Mouse (Mus musculus): ENCODE data around the gene Aldh9a1. TPM values are rescaled to one million over a fixed set of nuclear protein-coding genes. Genes with fewer than 3 reads are reported as not detected.

Aldh9a1 gene
- polyA plus RNA-seq, 1 experiment, result 73.4 TPM

DNA sequence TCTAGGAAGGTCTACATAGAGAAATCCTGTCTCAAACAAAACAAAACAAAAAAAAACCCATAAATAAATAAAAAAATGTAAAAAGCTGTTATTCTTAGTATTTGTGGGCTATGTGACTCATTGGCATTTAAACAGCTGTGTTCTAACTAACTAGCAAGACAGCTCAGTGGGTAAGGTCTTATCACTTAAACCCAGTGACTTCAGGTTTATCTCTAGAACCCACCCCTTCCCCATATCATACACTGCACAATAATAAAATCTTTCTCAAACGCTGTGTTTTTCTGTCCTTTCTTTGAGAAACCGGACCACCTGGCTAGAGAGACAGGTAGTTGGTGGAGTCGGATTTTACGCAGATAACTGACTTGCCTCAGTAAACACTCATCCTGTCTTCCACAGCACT, 18.2 kb downstream of the Aldh9a1 start:
- Histone ChIP-seq H3K9me3 (replicated peaks; ENCODE audit: control insufficient read depth, insufficient read depth, low read length, poor library complexity, severe bottlenecking) (no peaks in the 10 kb centered on the region), H3K27me3 (ENCODE audit: control insufficient read depth, insufficient read depth, low read length, poor library complexity, severe bottlenecking) (no peaks in the 10 kb centered on the region), H3K36me3 (ENCODE audit: control insufficient read depth, insufficient read depth, low read length, poor library complexity, severe bottlenecking) (peaks cover 22% of the 10 kb centered on the region), H3K9ac (ENCODE audit: low read depth, poor library complexity, severe bottlenecking) (no peak overlapping the region), H3K4me1 (ENCODE audit: control insufficient read depth, insufficient read depth, low read length) (no peaks in the 10 kb centered on the region), H3K27ac (ENCODE audit: insufficient read depth, low read length) (no peak overlapping the region), H3K4me3 (ENCODE audit: low read depth, low read length) (no peak overlapping the region)
- TF ChIP-seq CTCF (IDR thresholded peaks at IDR 0.05; ENCODE audit: low read depth, low read length) (no peak), POLR2A (IDR thresholded peaks at IDR 0.05; ENCODE audit: insufficient read depth, low read length) (no peak), EP300 (IDR thresholded peaks at IDR 0.05; ENCODE audit: insufficient read depth, low read depth, low read length) (no peak)

DNA sequence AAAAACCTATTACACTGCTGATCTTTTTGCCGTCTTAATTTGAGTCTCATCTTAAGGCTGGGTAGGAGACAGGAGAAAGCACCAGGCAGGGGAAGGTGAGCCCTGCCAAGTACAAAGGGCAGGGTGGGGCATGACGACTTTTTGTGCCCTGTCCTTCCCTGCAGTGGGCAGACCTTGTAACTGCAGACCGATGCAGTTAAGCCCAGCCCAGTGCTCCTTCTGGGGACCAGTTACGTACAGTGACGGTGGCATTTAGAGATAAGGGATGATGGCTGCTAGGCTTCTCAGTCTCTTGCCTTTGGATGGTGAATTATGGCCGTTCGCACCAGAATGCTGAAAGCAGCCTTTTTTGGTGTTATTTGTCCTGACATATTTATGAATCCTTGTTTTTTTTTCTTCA, 18.7 kb downstream of the Aldh9a1 start:
- TF ChIP-seq POLR2A (IDR thresholded peaks at IDR 0.05; ENCODE audit: insufficient read depth, low read length) (no peak), CTCF (IDR thresholded peaks at IDR 0.05; ENCODE audit: low read depth, low read length) (no peak), EP300 (IDR thresholded peaks at IDR 0.05; ENCODE audit: insufficient read depth, low read depth, low read length) (no peak)
- no peak overlapping the region for H3K9ac ChIP-seq (ENCODE audit: low read depth, poor library complexity, severe bottlenecking)
- peaks cover 18% of the 10 kb centered on the region for H3K36me3 ChIP-seq (ENCODE audit: control insufficient read depth, insufficient read depth, low read length, poor library complexity, severe bottlenecking)
- H3K27me3 ChIP-seq (ENCODE audit: control insufficient read depth, insufficient read depth, low read length, poor library complexity, severe bottlenecking), result no peaks in the 10 kb centered on the region
- no peaks in the 10 kb centered on the region for H3K9me3 ChIP-seq (replicated peaks; ENCODE audit: control insufficient read depth, insufficient read depth, low read length, poor library complexity, severe bottlenecking)
- H3K27ac ChIP-seq (ENCODE audit: insufficient read depth, low read length), result no peak overlapping the region
- H3K4me3 ChIP-seq (ENCODE audit: low read depth, low read length), result no peak overlapping the region
- H3K4me1 ChIP-seq (ENCODE audit: control insufficient read depth, insufficient read depth, low read length), result no peaks in the 10 kb centered on the region

DNA sequence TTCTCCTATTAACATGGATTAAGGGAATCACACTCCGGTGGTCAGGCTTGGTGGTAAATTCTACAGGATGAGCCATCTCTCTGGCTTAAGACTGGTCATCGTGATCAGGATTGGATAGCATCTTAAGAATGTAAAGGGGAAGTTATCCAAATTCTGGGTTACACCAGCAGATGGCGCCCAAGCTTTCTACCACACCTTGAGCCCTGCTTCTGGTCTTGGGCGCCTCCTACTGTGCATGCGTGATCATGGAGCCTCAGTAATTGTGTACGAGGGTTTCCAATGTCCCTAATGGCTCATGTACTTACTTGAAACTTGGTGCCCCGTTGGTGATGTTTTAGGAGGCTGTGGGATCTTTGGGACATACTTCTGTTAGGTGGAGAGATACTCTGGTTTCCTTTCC, 20.1 kb downstream of the Aldh9a1 start:
- no peaks in the 10 kb centered on the region for H3K27me3 ChIP-seq (ENCODE audit: control insufficient read depth, insufficient read depth, low read length, poor library complexity, severe bottlenecking)
- TF ChIP-seq CTCF (IDR thresholded peaks at IDR 0.05; ENCODE audit: low read depth, low read length) (peak; percentile 100), POLR2A (IDR thresholded peaks at IDR 0.05; ENCODE audit: insufficient read depth, low read length) (no peak), EP300 (IDR thresholded peaks at IDR 0.05; ENCODE audit: insufficient read depth, low read depth, low read length) (no peak)
- no peak overlapping the region for H3K9ac ChIP-seq (ENCODE audit: low read depth, poor library complexity, severe bottlenecking)
- H3K9me3 ChIP-seq (replicated peaks; ENCODE audit: control insufficient read depth, insufficient read depth, low read length, poor library complexity, severe bottlenecking), result no peaks in the 10 kb centered on the region
- no peaks in the 10 kb centered on the region for H3K4me1 ChIP-seq (ENCODE audit: control insufficient read depth, insufficient read depth, low read length)
- H3K27ac ChIP-seq (ENCODE audit: insufficient read depth, low read length), result no peak overlapping the region
- no peak overlapping the region for H3K4me3 ChIP-seq (ENCODE audit: low read depth, low read length)
- peaks cover 13% of the 10 kb centered on the region for H3K36me3 ChIP-seq (ENCODE audit: control insufficient read depth, insufficient read depth, low read length, poor library complexity, severe bottlenecking)

DNA sequence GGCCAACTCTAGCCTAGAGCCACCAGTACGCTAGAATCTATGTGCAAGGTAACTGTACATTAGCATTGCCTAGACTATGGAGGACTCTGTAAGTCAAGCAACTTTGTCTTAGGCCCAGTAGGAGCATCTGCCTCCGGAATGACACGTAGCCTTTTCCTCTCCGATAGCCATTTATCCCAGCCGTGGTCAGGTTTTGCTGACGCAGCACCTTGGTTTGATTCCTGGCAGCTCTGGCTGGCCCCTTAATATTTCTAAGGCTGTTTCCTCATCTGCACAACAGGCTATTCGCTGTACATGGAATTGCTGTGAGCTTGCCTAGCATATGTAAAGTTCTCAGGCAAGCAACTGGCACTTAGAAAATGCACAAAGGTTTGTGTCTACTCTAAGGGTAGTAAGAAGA, 22.9 kb downstream of the Aldh9a1 start:
- no peaks in the 10 kb centered on the region for H3K9me3 ChIP-seq (replicated peaks; ENCODE audit: control insufficient read depth, insufficient read depth, low read length, poor library complexity, severe bottlenecking)
- H3K4me3 ChIP-seq (ENCODE audit: low read depth, low read length), result no peak overlapping the region
- H3K9ac ChIP-seq (ENCODE audit: low read depth, poor library complexity, severe bottlenecking), result no peak overlapping the region
- no peak overlapping the region for H3K27ac ChIP-seq (ENCODE audit: insufficient read depth, low read length)
- no peaks in the 10 kb centered on the region for H3K27me3 ChIP-seq (ENCODE audit: control insufficient read depth, insufficient read depth, low read length, poor library complexity, severe bottlenecking)
- no peaks in the 10 kb centered on the region for H3K4me1 ChIP-seq (ENCODE audit: control insufficient read depth, insufficient read depth, low read length)
- no peaks in the 10 kb centered on the region for H3K36me3 ChIP-seq (ENCODE audit: control insufficient read depth, insufficient read depth, low read length, poor library complexity, severe bottlenecking)
- TF ChIP-seq POLR2A (IDR thresholded peaks at IDR 0.05; ENCODE audit: insufficient read depth, low read length), result no peak
- TF ChIP-seq CTCF (IDR thresholded peaks at IDR 0.05; ENCODE audit: low read depth, low read length), result no peak
- TF ChIP-seq EP300 (IDR thresholded peaks at IDR 0.05; ENCODE audit: insufficient read depth, low read depth, low read length), result no peak

DNA sequence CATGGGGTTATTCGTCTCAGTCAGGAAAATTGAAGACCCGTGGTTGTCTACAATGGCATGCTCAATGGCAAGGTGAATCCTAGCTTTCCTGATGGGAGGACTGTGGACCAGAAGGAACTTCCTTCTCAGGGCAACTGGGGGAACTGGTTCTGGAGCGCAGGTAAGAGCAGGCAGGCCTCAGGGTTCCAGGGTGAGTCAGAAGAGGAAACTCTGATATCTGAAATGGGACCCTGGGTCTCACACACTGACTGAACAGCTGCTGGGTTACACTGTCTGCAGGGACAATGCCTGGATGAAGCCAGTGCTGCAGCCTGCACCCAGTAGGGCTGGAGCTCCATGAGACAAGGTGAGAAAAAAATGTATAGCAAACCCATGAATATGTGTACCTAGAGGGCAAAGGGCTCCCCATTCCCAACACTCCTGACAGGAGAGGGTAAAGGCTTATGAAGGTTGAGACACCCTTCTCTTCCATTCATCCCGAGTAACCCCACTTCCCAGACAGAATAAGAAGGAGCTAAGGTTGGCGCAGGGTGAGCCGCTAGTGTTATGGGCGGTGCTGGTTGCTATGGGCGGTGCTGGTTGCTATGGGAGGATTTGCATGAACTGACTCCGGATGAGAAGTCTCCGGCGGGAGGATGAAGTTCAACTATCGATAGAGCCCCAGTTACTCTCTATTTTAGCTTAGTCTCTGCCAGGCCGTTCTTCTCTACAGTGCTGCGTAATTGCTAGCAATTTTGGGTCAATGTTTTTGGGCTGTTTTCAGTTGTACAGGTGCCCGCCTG, 24.4 kb downstream of the Aldh9a1 start:
- Histone ChIP-seq H3K9ac (ENCODE audit: low read depth, poor library complexity, severe bottlenecking) (no peak overlapping the region), H3K4me3 (ENCODE audit: low read depth, low read length) (no peak overlapping the region), H3K36me3 (ENCODE audit: control insufficient read depth, insufficient read depth, low read length, poor library complexity, severe bottlenecking) (no peaks in the 10 kb centered on the region), H3K4me1 (ENCODE audit: control insufficient read depth, insufficient read depth, low read length) (no peaks in the 10 kb centered on the region), H3K27me3 (ENCODE audit: control insufficient read depth, insufficient read depth, low read length, poor library complexity, severe bottlenecking) (no peaks in the 10 kb centered on the region), H3K9me3 (replicated peaks; ENCODE audit: control insufficient read depth, insufficient read depth, low read length, poor library complexity, severe bottlenecking) (no peaks in the 10 kb centered on the region), H3K27ac (ENCODE audit: insufficient read depth, low read length) (no peak overlapping the region)
- TF ChIP-seq EP300 (IDR thresholded peaks at IDR 0.05; ENCODE audit: insufficient read depth, low read depth, low read length) (no peak), POLR2A (IDR thresholded peaks at IDR 0.05; ENCODE audit: insufficient read depth, low read length) (no peak), CTCF (IDR thresholded peaks at IDR 0.05; ENCODE audit: low read depth, low read length) (no peak)

DNA sequence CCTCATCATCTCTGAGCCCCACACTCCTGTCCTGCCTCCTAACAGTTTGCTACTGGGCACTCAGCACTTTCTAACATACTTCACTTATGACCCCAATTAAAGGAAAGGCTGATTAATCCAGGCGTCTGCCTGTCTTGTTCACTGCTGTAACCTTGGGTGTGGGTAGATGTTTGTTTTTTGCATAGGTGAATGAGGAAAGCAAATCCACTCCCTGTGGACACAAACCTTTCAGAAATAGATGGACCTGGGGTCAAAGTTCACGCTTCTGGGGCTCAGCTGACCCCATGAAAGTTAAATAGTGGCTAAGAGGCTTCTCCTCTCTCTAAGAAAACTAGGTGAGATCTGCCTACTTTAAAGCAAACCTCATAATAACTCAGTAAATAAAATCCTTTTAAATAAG, 25.2 kb downstream of the Aldh9a1 start:
- H3K27me3 ChIP-seq (ENCODE audit: control insufficient read depth, insufficient read depth, low read length, poor library complexity, severe bottlenecking), result no peaks in the 10 kb centered on the region
- no peaks in the 10 kb centered on the region for H3K36me3 ChIP-seq (ENCODE audit: control insufficient read depth, insufficient read depth, low read length, poor library complexity, severe bottlenecking)
- H3K4me3 ChIP-seq (ENCODE audit: low read depth, low read length), result no peak overlapping the region
- no peak overlapping the region for H3K9ac ChIP-seq (ENCODE audit: low read depth, poor library complexity, severe bottlenecking)
- TF ChIP-seq POLR2A (IDR thresholded peaks at IDR 0.05; ENCODE audit: insufficient read depth, low read length) (no peak), EP300 (IDR thresholded peaks at IDR 0.05; ENCODE audit: insufficient read depth, low read depth, low read length) (no peak), CTCF (IDR thresholded peaks at IDR 0.05; ENCODE audit: low read depth, low read length) (no peak)
- H3K9me3 ChIP-seq (replicated peaks; ENCODE audit: control insufficient read depth, insufficient read depth, low read length, poor library complexity, severe bottlenecking), result no peaks in the 10 kb centered on the region
- no peaks in the 10 kb centered on the region for H3K4me1 ChIP-seq (ENCODE audit: control insufficient read depth, insufficient read depth, low read length)
- no peak overlapping the region for H3K27ac ChIP-seq (ENCODE audit: insufficient read depth, low read length)
